Mouse (Mus musculus) midbrain, embryonic 10.5 days (tissue): ENCODE measurements at regions not wholly inside any gene's neighbourhood (a gene's known extent, or its start where the extent isn't known, plus 50 kb on each side); places are given as distances from the start of the nearest gene placed in this dataset.

Experiments
- DNase-seq: peaks from one replicate; pipeline ENCODE4 v3.0.0-alpha.2; 2017; ENCODE audit warnings: low spot score
- H3K27ac ChIP-seq: fragments of 300-500 bp; sonication (generic); replicated peaks from 2 replicates; pipeline ENCODE4 v1.5.1; 2016; ENCODE audit warnings: mild to moderate bottlenecking
- H3K27me3 ChIP-seq: fragments of 300-500 bp; sonication (generic); 2 replicates; pipeline ENCODE4 v1.6.1; 2016; ENCODE audit warnings: low read depth, mild to moderate bottlenecking; ENCODE audit not compliant: poor library complexity, severe bottlenecking
- H3K36me3 ChIP-seq: fragments of 300-500 bp; sonication (generic); 2 replicates; pipeline ENCODE4 v1.6.1; 2016; ENCODE audit warnings: mild to moderate bottlenecking, moderate library complexity
- H3K4me1 ChIP-seq: fragments of 300-500 bp; sonication (generic); 2 replicates; pipeline ENCODE4 v1.6.1; 2016
- H3K4me3 ChIP-seq: fragments of 300-500 bp; sonication (generic); 2 replicates; pipeline ENCODE4 v1.5.1; 2016; ENCODE audit warnings: mild to moderate bottlenecking, moderate library complexity
- H3K9me3 ChIP-seq: fragments of 300-500 bp; sonication (generic); replicated peaks from 2 replicates; pipeline ENCODE4 v1.6.1; 2016; ENCODE audit warnings: mild to moderate bottlenecking
- WGBS: fragments of 180-500 bp; shearing (Covaris S2); methylation state at CpG from one replicate; pipeline ENCODE4 v1.1.7; 2016; 5-methylcytosine and 5-hydroxymethylcytosine counted together

DNA sequence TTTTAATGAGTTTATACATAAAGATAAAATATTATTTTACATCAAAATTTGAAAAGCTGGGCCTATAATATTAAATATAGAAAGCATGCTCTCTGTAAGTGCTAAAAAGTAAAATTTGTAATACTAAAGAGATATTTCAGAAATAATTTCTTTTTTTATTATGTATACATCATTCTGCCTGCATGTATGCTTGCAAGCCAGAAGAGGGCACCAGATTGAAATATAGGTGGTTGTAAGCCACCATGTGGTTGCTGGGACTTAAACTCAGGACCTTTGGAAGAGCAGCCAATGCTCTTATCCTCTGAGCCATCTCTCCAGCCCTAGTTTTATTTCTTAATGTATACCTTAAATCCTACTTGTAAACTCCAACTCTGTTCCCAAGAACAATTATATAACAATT lies 231.7 kb upstream of the Pitrm1 start:
- no peaks in the 10 kb centered on the region for H3K27me3 ChIP-seq
- no peak overlapping the region for H3K4me3 ChIP-seq
- H3K36me3 ChIP-seq: no peaks in the 10 kb centered on the region
- no peaks in the 10 kb centered on the region for H3K4me1 ChIP-seq
- H3K27ac ChIP-seq: no peak overlapping the region
- H3K9me3 ChIP-seq: no peaks in the 10 kb centered on the region
- no peak for DNase-seq

DNA sequence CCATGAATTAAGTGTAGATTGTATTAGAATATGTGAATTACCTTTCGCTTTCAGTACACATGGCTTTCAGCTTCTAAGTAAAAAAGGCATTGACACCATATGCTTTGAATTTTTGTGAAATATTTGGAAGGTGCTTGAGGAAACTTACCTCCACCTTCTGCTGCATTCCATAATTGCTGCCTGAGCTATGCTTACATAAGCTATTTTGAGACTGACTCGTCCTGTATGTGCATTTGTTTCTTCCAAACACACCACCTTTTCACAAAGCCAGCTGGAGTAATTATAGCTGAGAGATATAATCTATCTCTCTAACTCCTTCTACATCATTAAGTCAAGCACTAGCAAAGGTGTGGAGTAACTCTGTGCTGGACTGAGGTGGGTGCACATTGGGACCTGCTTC lies 224.0 kb upstream of the Pitrm1 start:
- Histone ChIP-seq H3K4me3 (no peak overlapping the region), H3K9me3 (no peaks in the 10 kb centered on the region), H3K4me1 (no peaks in the 10 kb centered on the region), H3K27me3 (no peaks in the 10 kb centered on the region), H3K27ac (no peak overlapping the region), H3K36me3 (no peaks in the 10 kb centered on the region)
- no peak for DNase-seq
- WGBS: 84% methylated on average over 2 of the region's 2 CpGs

DNA sequence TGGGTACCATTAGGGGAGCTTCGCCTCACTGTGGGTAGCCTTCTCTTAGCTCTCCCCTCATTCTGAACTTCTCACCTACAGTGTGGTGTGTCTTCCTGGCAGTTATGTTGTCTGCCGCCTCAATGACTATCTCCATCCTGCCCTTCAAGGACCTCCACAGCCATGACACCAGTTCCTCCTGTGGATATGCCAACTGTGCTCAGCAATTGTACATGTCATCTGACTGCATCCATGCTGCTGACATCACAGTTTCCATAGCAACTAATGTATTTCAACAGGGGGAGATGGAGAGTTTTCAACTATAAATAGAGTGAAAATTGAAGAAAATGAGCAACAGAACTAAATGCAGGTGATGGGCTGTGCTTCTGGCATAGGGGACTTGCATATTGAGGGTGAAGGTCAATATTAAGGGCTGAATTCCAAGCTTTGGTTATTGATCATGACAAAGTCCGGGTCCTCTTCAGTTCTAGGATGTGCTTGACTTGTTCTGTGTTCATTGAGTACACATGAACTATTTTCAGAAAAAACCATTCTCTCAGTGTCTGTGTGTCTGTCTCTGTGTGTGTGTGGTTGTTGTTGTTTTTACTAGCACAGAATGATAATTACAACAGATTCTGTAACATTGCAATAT lies 217.5 kb upstream of the Pitrm1 start:
- Histone ChIP-seq H3K27ac (no peak overlapping the region), H3K4me1 (no peaks in the 10 kb centered on the region), H3K27me3 (no peaks in the 10 kb centered on the region), H3K4me3 (no peak overlapping the region), H3K9me3 (no peaks in the 10 kb centered on the region), H3K36me3 (no peaks in the 10 kb centered on the region)
- WGBS: 91% methylated on average over 3 of the region's 3 CpGs
- no peak for DNase-seq

DNA sequence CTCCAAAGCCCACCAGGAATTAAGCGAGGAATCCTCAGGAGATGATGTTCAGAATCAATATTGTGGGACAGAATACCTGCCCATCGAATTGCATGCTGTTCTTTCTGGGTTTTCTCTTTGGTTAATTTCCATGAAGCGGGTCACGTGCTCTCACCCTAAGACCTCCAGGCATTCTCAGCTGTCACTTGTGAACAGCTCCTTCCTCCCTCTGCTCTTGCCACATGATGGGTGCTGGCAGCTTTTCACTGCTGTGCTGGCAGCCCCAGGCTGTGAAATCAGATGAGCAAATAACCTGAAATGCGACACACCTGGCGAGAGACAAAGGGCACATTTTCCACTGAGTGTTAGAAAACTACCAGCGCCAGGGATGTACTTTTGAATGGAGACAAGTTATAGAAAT lies 207.8 kb upstream of the Pitrm1 start:
- WGBS: 76% methylated on average over 7 of the region's 7 CpGs
- no peak overlapping the region for H3K27ac ChIP-seq
- no peaks in the 10 kb centered on the region for H3K9me3 ChIP-seq
- no peaks in the 10 kb centered on the region for H3K4me1 ChIP-seq
- H3K4me3 ChIP-seq: no peak overlapping the region
- H3K27me3 ChIP-seq: no peaks in the 10 kb centered on the region
- no peak for DNase-seq
- no peaks in the 10 kb centered on the region for H3K36me3 ChIP-seq

DNA sequence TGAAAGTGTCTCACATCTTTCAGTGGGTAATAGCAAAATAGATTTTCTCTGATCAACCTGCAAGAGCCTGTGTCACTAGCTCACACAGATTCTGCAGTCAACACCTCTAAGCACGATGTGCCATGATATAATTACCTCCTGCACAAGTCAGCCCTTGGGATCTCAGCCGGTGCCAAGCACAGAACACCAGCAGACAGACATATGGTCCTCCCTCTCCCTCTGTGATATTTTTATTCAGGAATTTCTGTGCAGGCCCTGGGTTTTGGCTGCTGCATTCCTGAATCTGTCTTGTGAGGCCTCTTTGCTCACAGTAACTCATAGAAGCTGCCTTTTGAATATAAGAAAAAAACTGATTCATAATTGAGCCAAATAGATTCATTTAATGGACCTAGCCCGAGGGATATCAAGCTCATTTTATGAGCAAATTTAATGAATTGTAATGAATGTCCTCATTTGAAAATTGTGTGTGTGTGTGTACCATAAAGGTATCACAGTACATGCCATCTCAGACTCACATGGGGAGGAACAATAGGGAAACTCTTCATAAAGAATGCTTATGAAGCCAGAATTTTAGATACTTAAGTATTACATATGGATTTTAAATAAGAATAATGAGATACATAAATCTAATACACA lies 206.7 kb upstream of the Pitrm1 start:
- H3K27me3 ChIP-seq: no peaks in the 10 kb centered on the region
- H3K9me3 ChIP-seq: no peaks in the 10 kb centered on the region
- no peak overlapping the region for H3K27ac ChIP-seq
- H3K4me3 ChIP-seq: no peak overlapping the region
- H3K4me1 ChIP-seq: no peaks in the 10 kb centered on the region
- no peaks in the 10 kb centered on the region for H3K36me3 ChIP-seq
- DNase-seq: no peak
- 84% methylated on average over 3 of the region's 3 CpGs for WGBS

DNA sequence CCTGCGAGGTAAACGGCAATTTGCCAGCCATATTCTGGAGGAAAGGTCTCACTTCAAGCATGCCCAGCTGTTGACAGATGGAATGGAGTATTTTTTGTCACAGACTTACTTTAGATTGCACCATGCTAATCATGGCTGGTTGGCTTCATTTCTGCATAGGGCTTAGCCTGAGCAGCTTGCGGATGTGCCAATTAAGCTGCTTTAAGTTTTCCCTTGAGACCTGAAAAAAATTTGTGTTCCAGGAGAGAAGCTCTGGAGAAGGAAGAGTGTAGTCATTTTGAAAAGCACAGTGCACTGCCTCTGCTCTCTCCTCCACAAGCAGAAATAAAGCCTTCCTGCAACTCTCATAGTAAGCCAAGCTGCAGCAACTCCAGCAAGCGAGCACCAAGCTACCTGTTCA lies 182.8 kb upstream of the Pitrm1 start:
- H3K27ac ChIP-seq: no peak overlapping the region
- H3K36me3 ChIP-seq: no peaks in the 10 kb centered on the region
- 0 out of 2 replicates have a peak, but pooled peaks cover 3% of the 10 kb centered on the region for H3K9me3 ChIP-seq
- no peaks in the 10 kb centered on the region for H3K4me1 ChIP-seq
- no peaks in the 10 kb centered on the region for H3K27me3 ChIP-seq
- WGBS: 91% methylated on average over 4 of the region's 4 CpGs
- DNase-seq: no peak
- no peak overlapping the region for H3K4me3 ChIP-seq

DNA sequence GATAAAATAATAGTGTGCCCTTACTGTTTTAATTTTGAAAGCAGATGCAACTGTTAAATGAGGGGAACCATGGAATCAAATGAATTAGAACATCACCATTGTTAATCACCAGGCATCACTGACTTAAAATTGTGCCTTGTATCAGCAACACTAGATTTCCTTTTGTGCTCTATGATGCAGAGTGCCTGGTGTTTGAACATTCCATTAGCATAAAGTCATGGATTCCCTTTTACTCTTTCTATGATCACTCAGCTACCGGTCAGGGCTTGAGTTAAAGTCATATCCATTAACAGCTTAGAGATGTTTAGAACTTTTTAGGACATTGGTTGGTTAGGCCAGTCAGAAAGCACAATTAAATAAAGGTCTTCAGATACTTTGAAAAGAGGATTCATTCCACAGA lies 180.3 kb upstream of the Pitrm1 start:
- 98% methylated on average over 1 of the region's 1 CpGs for WGBS
- Histone ChIP-seq H3K9me3 (0 out of 2 replicates have a peak, but pooled peaks cover 3% of the 10 kb centered on the region), H3K27me3 (no peaks in the 10 kb centered on the region), H3K36me3 (no peaks in the 10 kb centered on the region), H3K4me3 (no peak overlapping the region), H3K27ac (no peak overlapping the region), H3K4me1 (no peaks in the 10 kb centered on the region)
- DNase-seq: no peak

DNA sequence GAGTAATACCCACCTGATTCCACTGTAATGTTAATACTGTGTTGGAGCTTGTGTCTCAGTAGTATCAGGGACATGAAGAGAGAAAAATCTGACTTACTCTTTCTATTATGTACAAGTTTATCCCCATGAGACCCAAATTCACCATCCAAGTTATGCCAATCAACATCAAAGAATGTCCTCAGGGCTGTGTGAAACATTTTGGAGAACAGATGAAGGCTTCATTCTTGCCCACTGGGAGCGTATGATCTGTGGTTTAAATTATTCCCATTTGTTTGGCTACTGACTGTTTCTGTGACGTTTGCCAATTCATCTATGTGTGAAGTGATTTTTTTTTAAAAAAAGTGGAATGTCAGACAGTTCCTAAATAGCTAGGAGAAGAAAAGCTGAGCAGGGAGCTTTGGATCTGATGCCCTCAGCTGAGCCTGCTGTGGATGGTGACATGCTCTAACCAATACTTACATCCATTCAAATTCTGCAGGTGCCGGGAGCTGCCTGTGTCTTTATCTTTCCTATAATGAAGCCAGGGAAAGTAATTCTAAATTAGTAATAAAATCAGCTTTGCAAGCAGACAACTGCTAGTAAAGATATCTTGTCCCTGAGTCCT lies 173.3 kb upstream of the Pitrm1 start:
- DNase-seq: no peak
- Histone ChIP-seq H3K27me3 (no peaks in the 10 kb centered on the region), H3K36me3 (no peaks in the 10 kb centered on the region), H3K27ac (no peak overlapping the region), H3K4me3 (no peak overlapping the region), H3K9me3 (no peaks in the 10 kb centered on the region), H3K4me1 (no peaks in the 10 kb centered on the region)
- 82% methylated on average over 3 of the region's 3 CpGs for WGBS

DNA sequence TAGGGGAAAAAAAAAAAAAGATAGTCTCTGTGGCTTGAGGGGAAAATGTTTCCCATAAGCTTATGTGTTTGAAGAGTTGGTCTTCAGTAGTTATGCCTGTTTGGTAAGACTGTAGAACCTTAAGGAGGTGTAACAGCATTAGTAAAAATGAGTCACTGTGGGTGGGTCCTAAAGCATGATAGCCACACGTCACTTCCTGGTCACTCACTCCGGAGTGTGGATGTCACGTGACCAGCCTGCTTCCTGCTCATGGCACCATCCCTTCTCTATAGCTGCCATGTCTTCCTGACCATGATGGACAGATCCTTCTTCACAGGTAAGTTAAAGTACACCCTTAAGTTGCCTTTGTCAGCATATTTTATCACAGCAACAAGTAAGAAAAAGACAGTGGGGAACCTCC lies 170.0 kb upstream of the Pitrm1 start:
- no peak for DNase-seq
- Histone ChIP-seq H3K9me3 (no peaks in the 10 kb centered on the region), H3K27me3 (no peaks in the 10 kb centered on the region), H3K4me1 (no peaks in the 10 kb centered on the region), H3K4me3 (no peak overlapping the region), H3K27ac (no peak overlapping the region), H3K36me3 (no peaks in the 10 kb centered on the region)
- 95% methylated on average over 3 of the region's 3 CpGs for WGBS

DNA sequence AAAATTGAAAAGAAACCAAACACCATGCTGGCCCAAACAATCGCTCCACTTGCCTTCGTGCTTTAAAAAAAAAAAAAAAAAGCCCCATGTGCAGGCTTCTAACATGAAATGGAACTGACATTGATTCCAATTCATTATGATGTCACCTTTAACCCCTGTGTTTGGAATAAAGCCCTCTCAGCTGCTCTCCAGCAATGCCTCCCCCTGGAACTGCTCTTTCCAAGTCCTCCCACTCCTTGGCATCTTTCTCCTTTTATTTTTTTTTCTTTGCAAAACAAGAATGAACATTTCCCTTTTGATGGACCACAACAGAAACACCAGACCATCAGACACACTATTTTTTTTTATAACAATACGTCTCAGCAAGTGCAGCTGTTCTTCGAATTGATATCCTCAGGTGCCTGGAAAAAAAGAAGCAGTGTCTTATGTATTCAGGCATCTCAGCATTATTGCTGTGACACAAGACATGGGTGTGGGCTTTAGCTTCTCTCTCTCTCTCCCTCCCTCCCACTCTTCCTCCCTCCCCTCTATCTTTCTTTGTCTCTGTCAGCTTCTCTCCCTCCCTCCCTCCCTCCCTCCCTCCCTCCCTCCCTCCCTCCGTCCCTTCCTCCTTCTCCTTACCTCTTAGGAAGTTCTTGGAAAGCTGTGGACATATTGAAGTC lies 152.3 kb upstream of the Pitrm1 start:
- DNase-seq: no peak
- no peak overlapping the region for H3K4me3 ChIP-seq
- WGBS: 72% methylated on average over 4 of the region's 5 CpGs

DNA sequence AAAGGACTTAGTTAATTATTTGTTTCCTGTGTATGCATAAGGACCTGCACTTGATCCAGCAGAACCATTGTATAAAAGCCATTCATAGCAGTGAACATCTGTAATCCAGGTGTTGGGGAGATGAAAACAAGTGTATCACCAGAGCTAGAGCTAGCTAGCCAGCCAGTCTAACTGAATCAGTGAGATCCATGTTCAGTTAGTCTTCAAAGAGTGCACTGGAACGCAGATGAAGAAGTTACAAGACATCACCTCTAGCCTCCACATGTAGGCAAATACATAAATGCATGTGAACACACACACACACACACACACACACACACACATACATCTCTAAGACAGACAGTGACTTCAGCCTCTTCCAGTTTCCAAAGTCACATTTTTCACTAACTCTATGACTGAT lies 150.3 kb upstream of the Pitrm1 start:
- H3K27ac ChIP-seq: no peak overlapping the region
- no peaks in the 10 kb centered on the region for H3K36me3 ChIP-seq
- DNase-seq: no peak
- H3K9me3 ChIP-seq: no peaks in the 10 kb centered on the region
- 74% methylated on average over 1 of the region's 1 CpGs for WGBS
- no peaks in the 10 kb centered on the region for H3K27me3 ChIP-seq
- peaks cover 5% of the 10 kb centered on the region; the same call in 1 of the 2 replicates for H3K4me1 ChIP-seq
- H3K4me3 ChIP-seq: no peak overlapping the region

More for the DNA sequence above, 152.3 kb upstream of the Pitrm1 start:
- H3K9me3 ChIP-seq: no peaks in the 10 kb centered on the region
- no peaks in the 10 kb centered on the region for H3K27me3 ChIP-seq
- H3K36me3 ChIP-seq: no peaks in the 10 kb centered on the region
- H3K27ac ChIP-seq: no peak overlapping the region
- peaks cover 5% of the 10 kb centered on the region; the same call in 1 of the 2 replicates for H3K4me1 ChIP-seq

DNA sequence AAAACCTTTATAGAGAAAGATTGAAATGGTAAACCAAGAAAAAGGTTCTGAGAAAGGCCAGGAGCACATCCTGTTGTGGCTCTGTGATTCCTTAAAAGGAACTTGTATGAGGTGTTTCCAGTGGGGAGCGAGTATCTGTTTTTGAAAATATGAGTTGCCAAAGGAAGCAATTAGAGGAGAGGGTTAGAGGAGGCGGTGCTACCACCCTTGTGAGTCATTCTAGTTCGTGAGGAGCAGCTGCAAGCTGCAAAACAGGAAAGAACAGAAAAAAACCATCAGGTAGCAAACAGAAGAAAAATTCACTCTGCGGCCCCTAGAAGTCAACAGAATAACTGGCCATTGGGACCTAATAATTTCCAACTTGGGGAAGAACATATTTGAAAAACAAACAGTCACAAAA lies 116.1 kb upstream of the Pitrm1 start:
- Histone ChIP-seq H3K36me3 (no peaks in the 10 kb centered on the region), H3K27me3 (no peaks in the 10 kb centered on the region), H3K4me3 (no peak overlapping the region), H3K4me1 (no peaks in the 10 kb centered on the region), H3K27ac (no peak overlapping the region), H3K9me3 (no peaks in the 10 kb centered on the region)
- DNase-seq: no peak
- WGBS: 78% methylated on average over 4 of the region's 4 CpGs

DNA sequence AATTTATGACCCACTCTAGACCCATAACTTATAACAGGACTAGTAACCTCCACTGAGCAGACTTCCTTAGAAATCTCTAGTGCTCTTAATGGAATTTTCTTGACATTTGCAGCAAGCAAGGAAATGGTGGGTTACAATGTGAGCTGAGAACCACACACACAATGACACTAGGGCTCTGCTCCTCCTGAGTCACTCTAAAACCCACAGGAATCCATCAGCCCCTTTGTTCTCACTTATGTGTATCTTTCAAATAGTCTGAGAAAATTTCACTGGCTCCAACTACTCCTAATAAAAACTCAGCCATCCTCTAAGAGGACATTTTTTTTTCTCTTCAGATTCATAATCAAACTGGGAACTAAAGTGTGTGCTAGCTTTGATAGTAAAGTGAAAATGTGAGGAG lies 101.0 kb upstream of the Pitrm1 start:
- Histone ChIP-seq H3K4me3 (no peak overlapping the region), H3K36me3 (no peaks in the 10 kb centered on the region), H3K27me3 (no peaks in the 10 kb centered on the region), H3K27ac (no peak overlapping the region), H3K4me1 (no peaks in the 10 kb centered on the region), H3K9me3 (no peaks in the 10 kb centered on the region)
- no peak for DNase-seq
